Mouse (Mus musculus): ENCODE results near the gene Coa7.

DNA sequence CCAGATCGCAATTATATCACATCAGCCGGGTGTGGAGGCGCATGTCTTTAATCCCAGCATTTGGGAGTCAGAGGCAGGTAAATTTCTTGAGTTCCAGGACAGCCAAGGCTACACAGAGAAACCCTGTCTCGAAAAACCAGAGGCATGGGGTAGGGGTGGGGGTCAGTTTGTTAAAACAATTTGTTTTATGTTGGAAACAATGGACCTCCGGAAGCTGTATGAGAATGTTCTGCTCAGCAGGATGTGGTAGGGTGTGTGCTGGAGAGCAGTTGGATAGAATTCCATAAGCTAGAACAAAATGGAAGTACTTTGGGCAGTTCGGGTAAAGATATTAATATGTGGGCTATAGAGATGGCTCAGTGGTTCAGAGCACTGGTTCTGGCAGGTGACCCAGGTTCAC lies 7.5 kb downstream of the Coa7 start:
- TF ChIP-seq MYC (IDR thresholded peaks at IDR 0.05; ENCODE audit: low read depth, low read length) (no peak), KAT2A (conservative IDR thresholded peaks at IDR 0.05; ENCODE audit: low read depth, low read length) (no peak), BHLHE40 (IDR thresholded peaks at IDR 0.05; ENCODE audit: borderline replicate concordance, low read depth, low read length) (no peak), CTCF (IDR thresholded peaks at IDR 0.05 in 2 of 3, conservative IDR thresholded peaks at IDR 0.05 in 1 of 3; ENCODE audit: control insufficient read depth in 1 of 3, insufficient read depth in 1 of 3, low read depth in 2 of 3, low read length in 3 of 3, poor library complexity in 1 of 3, severe bottlenecking in 1 of 3) (no peak), ZMIZ1 (IDR thresholded peaks at IDR 0.05; ENCODE audit: low read depth, low read length) (no peak), MAX (IDR thresholded peaks at IDR 0.05; ENCODE audit: low read length) (no peak), USF1 (IDR thresholded peaks at IDR 0.05; ENCODE audit: low read depth, low read length) (no peak), ZC3H11A (IDR thresholded peaks at IDR 0.05; ENCODE audit: low read depth, low read length) (no peak), EP300 (IDR thresholded peaks at IDR 0.05; ENCODE audit: low read depth in 1 of 2, low read length in 2 of 2) (no peak), CHD2 (IDR thresholded peaks at IDR 0.05; ENCODE audit: low read length) (no peak), GATA1 (IDR thresholded peaks at IDR 0.05; ENCODE audit: low read depth, low read length) (no peak), MAZ (IDR thresholded peaks at IDR 0.05; ENCODE audit: low read depth, low read length) (no peak), TBP (IDR thresholded peaks at IDR 0.05; ENCODE audit: low read depth, low read length) (no peak), POLR2A (IDR thresholded peaks at IDR 0.05; ENCODE audit: control insufficient read depth in 1 of 2, insufficient read depth in 1 of 2, low read depth in 1 of 2, low read length in 2 of 2, poor library complexity in 1 of 2) (no peak)

Measured in MEL (cell line).